Mouse (Mus musculus) gastrocnemius, postnatal 25 days (tissue): ENCODE measurements at regions not wholly inside any gene's neighbourhood (a gene's known extent, or its start where the extent isn't known, plus 50 kb on each side); places are given as distances from the start of the nearest gene placed in this dataset.

Source experiments
- DNase-seq: peaks from one replicate; pipeline ENCODE4 v3.0.0; 2022

DNA sequence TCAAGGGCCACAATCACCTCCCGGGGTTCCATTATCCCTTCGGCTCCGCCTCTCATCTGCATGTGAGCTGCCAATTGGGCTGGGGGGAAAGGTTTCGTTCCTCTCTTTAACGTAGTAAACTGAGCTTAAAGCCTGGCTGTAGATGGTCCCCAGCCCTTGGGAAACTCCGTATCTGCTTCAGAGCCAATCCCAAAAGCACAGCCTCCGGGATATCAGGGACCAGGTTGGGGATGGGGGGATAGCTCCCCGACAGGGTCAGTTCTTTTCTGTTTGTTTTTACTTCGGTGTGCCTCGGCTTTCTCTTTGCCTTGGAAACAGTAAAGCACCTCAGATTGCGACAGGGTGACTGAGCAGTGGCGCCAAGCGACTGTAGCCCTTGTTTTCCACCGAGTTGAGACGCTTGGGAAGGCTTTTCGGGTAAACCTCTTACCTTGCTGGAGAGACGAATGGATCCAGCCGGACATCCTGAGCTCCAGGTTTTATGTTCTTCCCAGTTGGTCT, 64.5 kb downstream of the Tfap2c start:
- DNase-seq, result no peak

DNA sequence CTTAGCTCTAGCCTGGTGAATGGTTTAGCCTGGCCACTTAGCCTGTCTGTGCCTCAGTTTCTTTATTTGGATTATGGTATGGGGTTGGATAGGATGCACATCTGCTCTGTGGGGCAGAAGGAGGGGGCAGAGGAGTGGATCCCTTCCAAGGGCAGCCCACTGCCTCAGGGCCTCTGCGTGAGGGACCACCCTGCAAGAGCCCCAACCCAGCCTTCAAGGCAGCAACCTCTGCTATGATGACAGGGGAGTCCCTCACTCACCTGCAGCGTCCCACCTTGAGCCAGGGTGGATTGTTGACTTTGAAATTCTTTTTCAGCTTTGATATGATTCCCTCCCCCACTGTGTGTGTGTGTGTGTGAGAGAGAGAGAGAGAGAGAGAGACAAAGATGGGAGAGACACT, 65.8 kb downstream of the Tfap2c start:
- no peak for DNase-seq

DNA sequence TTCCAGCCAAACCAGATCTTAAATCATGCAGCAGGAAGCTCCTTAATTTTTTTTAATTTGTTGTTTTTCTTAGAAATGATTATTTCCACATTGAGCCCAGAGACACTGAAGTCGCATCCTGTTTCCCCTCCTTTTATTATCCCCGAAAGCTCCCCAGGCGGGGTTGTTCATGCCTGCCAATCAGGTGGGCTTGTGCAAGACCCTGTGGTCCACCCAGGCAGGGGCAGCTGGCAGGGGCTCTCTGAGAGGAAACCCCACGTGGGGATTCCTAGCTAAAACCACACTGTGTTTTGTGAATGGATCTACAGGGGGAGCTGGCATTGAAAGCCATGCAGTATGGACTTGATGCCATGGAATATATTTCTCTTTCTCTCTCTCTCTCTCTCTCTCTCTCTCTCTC, 66.2 kb downstream of the Tfap2c start:
- DNase-seq, result no peak

DNA sequence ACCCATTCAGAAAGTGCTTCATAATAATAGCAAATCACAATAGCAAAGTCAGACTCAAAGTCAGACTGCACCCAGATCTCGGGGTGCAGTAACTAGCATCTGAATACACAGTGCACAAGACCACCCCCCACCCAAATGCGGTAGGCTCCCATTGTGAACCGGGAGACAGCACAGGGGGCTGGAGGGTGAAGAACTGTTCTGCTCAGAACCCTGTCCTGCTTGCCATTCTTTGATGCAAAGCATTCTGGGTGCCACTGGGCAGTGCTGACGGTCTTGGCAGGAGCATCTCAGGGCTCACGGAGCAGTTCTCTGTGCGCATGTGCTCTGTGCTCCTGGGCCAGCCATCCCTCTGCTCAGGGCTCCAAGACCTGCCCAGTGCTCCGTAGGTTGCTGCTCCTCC, 69.8 kb downstream of the Tfap2c start:
- no peak for DNase-seq

DNA sequence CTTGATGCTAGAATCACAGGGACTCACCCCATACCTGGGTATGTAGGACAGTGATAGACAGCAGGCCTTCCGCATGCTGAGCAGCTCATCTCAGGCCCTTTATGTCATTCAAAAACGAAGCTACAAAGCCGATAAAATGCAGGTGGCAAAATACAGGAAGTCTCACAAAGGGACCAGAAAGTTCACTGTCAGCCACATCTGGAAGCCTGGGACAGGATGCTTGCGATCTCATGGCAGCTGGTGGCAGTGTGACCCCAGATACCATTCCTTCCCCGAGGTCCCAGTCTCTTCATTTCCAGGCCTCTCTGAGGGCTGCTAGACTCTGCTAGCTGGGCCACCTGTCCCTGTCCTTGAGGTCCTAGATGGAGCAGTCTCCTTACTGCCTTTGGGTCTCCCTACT, 70.6 kb downstream of the Tfap2c start:
- no peak for DNase-seq

DNA sequence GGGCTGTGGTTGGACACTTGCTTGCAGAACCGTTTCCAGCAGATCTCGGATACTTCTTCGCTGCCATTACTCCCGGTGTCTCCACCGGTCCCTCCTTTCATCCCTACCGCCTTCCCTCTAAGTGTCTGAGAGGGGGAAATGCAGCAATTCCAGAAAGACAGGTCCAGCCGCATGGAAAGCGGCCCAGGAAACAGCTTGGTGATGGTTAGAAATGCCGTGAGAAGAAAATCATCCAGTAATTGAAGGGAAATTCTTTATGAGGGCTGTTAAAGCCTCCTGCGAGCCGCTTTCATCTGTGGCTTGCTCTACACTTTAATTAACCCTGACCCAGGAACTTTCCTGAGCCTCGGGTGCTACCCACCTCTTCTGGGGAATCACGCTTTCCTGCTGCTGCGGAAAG, 74.3 kb downstream of the Tfap2c start:
- no peak for DNase-seq

DNA sequence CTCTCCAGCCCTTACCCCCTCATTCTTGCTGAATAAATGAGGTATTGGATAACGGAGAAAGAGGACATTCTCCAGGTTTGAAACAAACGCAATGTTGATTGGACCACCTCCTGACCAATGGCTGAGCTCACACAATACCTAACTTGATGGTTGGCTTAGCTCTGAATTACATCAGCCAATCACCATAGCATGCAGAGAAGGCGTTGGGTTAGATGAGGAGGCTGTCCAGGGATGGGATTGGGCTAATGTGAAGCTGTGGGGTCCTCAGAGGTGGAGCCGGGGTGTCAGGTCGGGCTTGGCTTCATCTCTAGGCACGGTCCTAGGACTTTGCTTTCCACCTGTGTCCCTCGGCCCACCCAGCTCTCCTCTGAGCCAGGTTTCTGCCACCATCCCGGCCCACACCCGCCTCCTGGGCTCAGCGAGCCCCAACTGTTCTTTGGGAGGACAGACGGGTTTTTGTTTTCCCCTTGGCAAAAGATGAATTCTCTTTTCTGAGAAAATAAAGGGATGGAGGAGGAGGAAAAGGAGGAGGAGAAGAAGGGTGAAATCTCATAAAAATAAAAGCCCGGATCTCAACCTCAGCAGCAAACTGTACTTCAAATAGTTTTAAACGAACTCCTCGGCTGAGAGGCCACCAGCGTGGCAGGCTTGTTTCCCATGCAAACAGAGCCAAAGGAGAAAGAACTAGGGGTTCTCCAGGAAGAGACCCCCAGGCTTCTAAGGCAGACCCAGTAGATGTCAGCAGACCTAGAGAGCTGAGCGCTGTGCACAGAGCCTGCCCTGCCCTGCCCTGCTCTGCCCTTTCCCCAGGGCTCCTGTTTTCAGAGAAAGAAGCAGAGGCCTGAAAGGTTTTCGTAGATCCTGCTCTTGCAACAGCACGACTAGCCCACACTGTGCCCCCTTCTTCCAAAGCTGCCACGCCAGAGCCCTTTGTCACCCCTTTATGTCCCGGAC, 78.2 kb downstream of the Tfap2c start:
- no peak for DNase-seq

DNA sequence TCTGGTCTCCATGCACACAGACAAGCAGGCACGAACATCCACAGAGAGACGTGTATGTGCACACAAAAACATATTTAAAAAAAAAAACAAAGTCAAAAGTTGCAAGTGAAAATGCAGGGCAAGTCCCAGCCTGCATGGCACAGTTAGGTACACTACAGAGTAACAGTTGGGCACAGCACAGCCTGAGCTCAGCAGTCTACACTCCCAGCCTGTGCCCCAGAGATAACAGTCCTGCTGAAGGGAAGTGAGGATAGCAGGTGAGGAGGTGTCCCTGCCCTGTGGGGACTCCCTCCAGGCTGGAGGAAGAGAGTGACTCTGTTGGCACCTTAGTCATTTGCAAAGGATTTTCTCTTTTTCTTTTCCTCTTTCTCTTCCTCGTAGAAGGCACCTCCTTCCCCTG, 80.9 kb downstream of the Tfap2c start:
- no peak for DNase-seq

DNA sequence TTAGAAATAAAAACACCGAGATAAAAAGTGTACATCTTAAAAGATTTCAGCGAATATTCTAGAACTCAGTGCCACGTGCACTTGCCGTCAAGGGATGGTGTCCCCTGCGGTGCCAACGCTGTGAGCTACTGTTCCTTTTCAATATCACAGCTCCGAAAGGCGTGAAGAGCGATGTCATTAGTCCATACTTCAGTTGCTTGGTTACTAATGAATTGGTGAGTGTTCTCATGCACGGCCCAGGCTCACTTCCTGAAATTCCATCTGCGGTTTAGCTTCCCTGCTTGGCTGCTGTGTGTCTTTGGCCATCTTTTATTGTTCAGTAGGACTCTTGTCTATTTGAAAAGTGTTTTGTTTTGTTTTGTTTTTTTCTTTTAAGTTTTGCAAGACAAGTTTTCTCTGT, 93.2 kb downstream of the Tfap2c start:
- DNase-seq, result no peak

DNA sequence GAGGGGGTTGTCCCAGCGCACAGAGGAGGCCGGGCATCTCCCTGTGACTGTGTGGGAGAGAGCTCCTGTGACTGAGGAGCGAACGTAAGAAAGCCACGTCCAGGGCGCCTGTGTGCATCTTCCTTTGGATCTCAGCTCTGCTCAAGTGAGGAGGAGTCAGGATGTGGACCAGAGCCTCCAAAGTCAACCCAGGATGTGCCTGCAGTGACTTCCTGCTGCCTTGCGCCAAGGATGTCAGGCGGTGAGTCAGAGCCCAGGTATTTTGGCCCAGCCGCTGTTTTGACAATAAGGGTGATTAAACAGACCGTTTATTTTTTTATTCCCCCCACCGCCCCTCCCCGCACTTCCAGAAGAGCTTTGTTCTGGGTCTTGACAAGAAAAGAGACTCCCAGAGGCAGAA, 94.5 kb downstream of the Tfap2c start:
- DNase-seq, result peak; percentile 28

DNA sequence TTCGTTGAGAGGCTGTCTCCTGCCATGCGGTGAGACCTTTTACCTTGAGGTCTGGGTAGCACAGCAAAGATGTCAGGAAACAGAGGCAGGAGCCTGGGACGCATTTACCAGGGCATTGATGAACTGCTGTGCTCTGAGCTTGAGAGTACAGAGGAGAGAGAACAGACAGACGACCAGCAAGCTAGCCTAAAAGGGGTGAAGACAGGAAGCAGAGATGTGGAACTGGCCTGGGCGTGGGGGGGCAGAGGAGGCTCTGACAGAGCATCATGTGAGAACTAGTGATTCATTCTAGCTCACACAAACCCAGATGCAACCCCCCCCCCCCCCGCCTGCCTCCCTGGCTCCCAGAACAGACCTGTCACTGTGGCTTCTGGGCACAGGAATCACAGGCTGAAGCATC, 95.1 kb downstream of the Tfap2c start:
- no peak for DNase-seq

DNA sequence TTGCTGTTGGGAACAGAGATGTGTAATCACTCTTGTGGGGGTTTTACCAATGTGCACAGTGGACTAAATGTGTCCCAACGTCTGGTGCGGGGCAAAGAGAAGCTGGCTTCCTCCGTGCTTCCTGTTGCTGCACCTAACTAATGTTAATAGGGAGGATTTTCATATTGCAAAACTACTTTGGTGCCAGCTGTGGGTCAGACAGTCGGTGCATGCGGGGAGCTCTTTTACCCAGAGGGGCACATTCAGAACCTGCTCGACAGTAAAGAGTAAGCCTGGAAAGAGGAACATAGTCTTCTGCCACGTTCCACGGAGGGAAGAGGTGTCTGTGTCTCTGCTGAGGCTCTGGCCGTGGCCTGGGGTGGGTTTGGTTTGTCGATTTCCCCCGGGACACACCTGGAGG, 98.7 kb downstream of the Tfap2c start:
- DNase-seq, result no peak

DNA sequence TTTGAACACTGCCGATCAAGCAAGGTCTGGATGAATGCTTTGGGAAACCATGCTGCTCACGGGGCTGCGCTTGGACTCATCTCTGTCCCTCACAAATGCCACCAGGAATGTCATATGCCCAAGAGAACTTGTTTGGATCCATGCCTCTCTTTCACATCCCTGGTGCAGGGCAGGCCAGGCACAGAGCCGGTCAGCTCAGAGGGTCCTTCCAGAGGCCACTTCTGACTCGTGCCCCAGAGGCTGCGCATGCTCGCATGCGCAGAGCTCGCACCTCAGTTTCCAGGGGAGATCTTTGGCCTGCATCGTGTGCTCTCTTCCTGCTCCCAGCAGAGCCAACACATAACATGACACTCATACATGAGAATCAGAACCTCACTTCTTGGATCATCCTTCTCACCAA, 111.1 kb downstream of the Tfap2c start:
- no peak for DNase-seq

DNA sequence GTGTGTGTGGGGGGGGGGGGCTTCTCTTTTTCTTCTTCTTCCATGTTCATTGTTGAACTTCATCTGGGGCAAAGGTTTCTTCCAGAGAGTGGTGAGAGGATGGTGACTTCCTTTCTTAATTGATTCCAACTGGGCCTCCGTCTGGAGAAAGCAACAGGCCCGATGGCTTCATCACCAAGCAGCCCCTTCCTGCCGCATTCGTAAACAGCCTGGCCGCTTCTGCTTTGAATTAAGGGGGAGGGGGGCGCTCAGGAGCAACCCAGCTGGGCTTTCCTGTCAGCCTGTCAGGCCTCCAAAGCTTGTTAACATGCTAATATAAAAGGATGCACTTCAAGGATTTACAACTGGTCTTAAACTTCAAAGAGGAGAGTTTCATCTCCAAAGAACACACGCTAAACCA, 111.5 kb downstream of the Tfap2c start:
- DNase-seq, result no peak

DNA sequence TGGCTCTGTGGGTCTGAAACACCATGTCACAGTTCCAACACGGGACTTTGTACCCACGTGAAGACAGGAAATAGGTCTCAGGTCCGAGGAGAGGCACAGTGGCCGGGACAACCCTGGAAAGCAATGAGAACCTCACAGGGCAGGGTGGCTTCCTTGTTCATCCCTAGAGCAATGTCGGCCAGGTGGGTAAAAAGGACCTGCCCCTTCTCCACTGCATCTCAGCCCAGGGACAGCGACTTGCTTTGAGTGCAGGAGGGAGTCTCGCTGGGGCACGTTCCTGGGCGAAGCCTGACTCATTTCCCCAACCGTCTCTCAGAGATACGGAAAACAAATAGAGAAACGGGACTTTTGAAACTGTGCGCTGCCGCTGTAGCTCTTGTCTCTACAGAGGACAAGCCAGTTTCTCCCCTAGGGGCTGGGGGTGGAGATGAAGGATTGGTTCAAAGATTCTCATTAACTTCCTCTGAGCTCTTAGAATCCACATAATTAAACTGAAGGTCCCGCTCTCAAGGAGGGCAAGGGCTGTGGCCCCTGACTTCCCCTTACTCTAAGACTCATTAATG, 112.1 kb downstream of the Tfap2c start:
- no peak for DNase-seq

DNA sequence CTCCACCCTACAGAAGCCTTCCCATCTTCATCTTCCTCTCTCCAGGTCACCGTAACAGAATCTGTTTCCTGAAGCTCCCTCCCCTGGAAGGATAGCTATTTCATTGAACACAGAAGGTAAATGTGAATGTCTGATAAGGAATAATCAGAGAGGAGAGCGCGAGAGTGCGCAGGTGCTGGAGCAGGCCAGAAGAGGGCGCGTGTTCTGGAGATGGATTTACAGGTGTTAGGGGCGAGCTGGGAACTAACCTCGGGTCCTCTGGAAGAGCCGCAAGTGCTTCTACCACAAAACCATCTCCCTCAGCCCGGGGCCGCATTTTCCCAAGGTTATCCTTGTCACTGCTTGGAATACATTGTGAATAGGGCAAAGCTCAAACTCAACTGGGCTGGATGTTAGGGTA, 112.8 kb downstream of the Tfap2c start:
- no peak for DNase-seq

DNA sequence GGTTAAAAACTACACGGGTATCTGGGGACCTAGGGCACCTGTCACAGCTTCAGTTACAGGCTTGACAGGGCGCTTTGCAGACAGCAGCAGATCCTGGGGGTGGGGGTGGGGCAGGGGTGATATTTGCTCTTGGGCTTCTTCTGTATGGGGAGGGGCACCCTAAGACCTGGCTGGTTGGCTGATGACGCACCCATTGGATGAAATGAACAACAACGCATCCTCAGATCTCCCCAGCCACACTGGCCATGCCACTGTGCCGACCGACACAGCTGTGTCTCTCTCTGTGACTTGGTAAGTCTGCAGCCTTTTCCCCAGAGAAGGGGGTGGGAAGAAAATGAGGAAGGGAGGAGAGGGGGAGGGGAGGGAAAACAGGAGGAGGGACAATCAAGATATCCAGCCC, 114.3 kb downstream of the Tfap2c start:
- DNase-seq, result no peak

DNA sequence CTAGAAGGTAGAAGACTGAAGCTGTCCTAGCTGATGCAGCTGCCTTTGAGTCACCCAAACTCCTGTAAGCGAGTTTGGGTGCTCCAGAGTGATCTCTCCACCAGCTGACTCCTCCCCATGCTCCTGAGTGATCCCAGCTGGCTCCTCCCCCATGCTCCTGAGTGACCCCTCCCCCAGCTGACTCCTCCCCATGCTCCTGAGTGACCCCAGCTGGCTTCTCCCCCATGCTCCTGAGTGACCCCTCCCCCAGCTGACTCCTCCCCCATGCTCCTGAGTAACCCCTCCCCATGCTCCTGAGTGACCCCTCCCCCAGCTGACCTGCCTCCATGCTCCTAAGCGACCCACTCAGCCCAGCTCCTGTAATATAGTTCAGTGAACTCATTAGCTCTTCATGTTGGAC, 123.7 kb downstream of the Tfap2c start:
- no peak for DNase-seq

DNA sequence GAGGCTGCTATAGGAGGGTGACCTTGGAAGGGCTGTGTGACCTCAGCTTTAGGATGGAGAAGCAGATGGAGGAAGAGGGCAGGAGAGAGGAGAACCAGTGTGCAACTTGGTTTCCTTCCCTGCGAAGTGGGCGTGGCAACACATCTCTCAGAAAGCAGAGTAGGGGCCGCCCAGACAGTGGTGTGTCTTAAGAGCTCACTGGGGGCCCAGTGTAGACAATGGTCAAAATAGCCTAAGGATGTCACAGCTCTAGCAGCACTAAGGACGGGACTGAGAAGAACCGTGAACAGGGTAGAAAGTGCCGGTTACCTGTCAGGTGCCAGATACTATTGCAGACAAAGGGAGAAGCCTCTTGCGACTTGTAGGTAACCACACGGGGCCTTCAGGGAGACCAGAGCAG, 125.2 kb downstream of the Tfap2c start:
- no peak for DNase-seq

DNA sequence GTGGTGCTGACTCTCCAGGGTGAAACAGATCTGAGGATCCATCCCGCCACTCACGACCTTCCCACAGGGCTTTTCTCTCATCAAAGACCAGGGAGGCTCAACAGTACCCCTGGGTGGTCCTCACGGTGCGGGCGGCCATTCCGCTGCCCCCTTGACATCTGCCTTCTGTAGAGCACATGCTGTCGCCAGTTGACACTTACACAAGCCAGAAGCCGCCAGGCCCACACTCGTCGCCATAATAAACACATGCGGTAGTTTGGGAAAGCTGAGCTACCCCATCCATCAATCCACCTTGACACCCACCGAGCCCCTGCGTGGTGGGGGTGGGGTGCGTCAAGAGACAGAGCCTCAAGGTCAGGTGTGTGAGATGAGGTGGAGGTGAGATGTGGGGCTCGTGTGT, 125.7 kb downstream of the Tfap2c start:
- DNase-seq, result no peak

DNA sequence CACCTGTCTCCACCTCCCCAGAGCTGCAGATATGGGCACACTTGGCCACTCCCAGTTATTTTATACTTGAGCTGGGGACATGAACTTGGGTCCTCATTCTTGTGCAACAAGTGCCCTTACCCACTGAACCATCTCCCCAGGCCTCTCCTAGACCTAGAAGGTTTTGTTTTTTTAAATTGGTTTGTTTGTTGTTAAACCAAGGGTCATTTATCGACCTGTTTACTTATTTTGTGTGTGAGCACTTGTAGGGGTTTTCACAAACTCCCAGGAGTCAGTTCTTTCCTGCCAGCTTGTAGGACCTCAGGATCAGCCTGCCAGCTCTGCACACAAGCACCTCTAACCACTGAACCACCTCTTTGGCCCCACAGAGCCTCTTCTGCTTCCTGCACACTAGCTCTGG, 140.8 kb downstream of the Tfap2c start:
- DNase-seq, result no peak

DNA sequence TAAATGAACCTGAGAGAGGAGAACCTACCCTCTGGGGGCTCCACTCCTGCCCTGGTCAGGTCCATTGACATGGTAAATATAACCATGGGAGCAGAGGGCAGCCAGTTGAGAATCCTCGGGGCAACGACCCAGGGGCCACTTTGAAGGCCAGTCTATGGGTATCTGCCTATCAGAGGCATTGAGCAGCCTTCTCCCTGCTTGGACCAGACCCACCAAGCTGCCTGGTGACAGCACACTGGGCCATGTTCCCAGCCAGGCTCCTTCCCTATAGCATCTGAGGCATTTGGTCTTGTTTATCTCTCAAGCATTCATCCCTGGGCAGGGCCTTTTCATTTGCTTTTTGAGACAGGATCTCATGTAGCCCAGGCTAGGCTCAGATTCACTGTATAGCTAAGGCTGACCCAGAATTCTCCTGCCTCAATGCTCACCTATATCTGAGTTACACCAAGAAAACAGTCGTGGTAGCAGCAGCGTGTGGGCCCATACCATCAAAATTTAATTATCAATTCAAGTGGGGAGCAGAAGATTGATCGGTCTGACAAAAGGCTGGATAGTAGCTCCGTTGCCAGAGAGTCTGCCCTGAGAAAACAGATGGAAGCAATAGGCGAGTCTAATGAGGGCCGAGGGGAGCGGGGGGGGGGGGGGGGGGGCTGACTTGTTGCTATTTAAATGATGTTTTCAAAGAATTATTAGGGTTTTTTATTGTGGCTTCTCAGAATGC, 141.7 kb downstream of the Tfap2c start:
- DNase-seq, result no peak

DNA sequence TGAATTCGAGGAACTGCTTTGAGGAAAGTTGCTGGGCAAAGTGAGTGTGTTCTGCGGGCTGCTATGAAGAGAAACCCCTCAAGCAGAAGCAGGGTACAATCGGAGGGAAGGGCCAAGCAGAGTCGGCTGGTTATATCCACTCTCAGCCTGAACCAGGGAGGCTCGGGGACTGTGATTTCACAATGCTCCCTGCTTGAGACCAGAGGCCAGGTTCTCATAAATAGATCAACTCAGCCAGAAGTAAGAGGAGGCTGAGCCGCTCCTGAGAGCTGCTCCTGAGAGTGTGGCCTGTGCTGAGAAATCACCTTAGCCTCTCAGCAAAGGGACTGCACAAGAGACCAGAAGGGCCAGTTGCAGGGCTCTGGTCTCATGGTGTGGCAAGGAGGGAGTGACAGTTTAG, 149.6 kb downstream of the Tfap2c start:
- no peak for DNase-seq
